Mouse (Mus musculus) frontal cortex, postnatal 36 days (tissue): ENCODE data around the gene Smtn.

Experiments
- DNase-seq, 2 experiments: peaks; one replicate each; pipeline ENCODE4 v3.0.0; 2022; ENCODE audit warnings: low spot score in 2 of 2

The Smtn gene

DNA sequence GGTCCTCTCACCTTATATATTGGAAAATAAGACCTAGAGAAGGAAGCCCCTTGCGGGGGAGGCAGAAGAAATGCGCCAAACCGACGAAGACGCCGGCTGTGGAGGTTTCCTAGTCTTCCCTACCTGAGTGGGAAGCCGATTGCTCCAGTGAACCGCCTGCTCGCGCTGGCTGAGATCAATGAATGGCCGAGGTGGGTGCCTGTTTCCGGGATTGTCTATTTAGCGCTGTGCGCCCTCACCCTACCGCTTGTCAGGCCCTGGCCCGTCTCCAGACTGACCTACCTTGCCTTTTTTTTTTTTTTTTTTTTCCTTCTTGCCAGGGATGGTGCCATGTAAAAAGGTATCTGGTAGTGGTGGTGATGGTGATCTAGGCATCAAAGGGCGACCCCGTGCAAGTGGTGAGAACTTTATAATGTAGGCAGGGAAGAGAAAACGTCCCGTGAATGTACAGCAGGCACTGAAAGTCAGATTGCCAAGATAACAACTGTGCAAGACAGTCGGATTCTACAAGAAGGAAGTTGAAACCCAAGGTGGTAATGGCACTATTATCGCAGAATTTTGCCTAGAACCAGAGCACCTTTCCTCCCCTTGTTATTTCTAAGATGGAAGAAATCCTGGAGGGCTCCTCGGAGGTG is at the start of gene Smtn:
Smtn (minus strand) TSS at position 162 of the 635 bp plus-strand sequence.
- DNase-seq: no peak

- no peak for DNase-seq
These were observed 47.7 kb upstream of the Smtn start for GRCm38 (mm10) chr11:3588036-3588672.

GRCm38 (mm10) chr11:3587350-3587749 is 46.9 kb upstream of the Smtn start:
- no peak for DNase-seq

DNA sequence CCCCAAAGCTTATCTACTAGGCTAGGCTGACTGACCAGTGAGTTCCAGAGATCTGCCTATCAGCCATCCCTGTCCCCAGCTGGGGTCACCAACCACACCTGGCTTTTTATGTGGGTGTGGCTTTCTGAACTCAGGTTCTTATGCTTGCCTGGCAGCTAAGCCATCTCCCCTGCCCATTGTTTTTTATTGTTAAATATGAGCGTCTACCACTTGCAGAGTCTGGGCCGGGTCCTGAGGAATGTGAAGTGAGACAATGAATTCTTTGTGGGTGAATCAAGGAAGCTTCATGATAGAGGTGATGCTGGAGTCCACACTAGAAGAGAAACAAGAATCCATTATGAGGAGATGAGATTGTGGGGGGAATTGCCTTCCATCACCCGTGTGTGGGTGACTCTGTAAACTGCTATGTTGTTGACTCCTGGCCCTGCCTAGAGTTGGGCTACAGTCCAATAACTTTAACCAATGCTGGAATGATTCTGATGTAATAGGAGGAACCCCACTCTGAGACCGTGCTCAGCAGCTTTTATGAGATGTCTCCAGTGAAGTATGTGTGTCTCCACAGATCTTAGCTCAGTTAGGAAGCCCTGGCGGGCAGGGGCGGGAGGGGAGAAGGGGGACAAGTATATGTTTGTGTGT is 45.7 kb upstream of the Smtn start:
- DNase-seq: no peak

GRCm38 (mm10) chr11:3583127-3583526 is 42.7 kb upstream of the Smtn start:
- no peak for DNase-seq

- no peak for DNase-seq
These were observed 41.5 kb upstream of the Smtn start for GRCm38 (mm10) chr11:3581908-3582307.

GRCm38 (mm10) chr11:3580306-3581084 is 40.1 kb upstream of the Smtn start:
- DNase-seq: no peak

DNA sequence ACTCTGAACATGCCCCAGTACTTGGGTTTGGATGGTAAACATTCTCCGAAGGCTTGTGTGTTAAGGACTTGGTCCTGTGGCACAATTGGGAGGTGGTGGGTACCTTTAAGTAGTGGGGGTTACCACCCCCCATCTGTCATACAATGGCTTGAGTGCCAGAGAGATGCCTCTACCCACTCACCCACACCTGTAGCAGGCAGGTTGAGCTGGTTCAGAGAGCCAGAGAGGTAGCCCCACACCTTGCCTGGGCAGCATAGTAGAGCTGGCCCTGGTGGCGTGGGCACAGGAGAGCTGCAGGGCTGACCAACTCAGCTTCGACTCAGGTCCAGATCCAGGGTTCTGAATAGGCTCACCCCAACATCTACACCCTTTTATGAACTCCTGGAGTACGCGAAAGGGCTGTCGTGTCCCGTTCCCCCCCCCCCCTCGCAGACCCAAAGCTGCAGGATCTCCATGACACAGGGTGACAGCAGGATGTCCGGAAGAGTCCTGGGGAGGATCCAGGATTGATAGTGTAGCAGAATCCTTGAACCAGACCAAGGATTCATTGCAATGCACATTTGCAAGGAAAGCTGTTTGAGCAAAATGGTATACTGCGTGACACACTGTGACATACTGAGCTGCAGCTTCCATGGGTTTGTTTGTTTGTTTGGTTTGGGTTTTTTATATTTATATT is 37.8 kb upstream of the Smtn start:
- DNase-seq: no peak

GRCm38 (mm10) chr11:3575238-3575637 is 34.8 kb upstream of the Smtn start:
- DNase-seq: no peak

DNA sequence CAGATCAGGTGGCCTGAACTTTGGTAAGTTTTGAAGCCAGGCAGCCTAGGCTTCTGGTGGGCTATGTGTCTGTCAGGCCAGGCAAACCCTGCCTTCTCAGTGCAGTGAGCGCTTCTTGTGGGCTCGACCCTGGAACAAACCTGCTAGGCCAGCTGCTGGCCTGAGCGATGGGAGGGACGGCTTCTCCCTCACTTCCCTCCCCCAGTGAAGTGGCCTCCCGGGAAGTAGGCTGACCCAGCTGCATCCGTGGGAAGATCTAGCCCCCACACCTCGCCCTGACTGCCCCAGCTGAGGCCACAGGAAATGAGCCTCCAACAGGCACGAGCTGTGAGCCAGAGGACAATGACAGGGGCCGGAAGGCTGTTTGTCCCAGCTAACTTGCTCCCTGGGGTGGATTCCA is 32.7 kb upstream of the Smtn start:
- DNase-seq: no peak

- no peak for DNase-seq
These were observed 31.8 kb upstream of the Smtn start for GRCm38 (mm10) chr11:3572181-3572580.

- DNase-seq: no peak
These were observed 29.9 kb upstream of the Smtn start for GRCm38 (mm10) chr11:3570321-3570720.

DNA sequence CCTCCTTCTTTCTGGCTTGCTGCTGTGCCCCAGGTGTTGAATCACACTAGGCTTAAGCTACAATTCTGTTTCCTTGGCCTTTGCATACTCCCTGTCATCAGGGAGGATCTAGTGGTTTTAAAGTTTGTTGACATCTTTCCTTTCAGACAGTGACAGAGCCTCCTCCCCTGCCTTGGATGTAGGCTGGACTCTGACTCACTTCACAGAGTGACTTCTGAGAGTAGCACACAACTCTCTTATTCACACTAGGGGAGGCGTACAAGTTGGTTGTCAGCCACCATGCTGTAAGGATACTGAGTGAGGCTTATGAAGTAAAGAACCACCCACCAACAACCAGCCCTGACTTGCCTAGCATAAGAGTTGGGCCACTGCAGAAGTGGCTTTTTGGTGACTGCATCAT is 27.5 kb upstream of the Smtn start:
- peak in 1 of 2 experiments; percentile 8 for DNase-seq

DNA sequence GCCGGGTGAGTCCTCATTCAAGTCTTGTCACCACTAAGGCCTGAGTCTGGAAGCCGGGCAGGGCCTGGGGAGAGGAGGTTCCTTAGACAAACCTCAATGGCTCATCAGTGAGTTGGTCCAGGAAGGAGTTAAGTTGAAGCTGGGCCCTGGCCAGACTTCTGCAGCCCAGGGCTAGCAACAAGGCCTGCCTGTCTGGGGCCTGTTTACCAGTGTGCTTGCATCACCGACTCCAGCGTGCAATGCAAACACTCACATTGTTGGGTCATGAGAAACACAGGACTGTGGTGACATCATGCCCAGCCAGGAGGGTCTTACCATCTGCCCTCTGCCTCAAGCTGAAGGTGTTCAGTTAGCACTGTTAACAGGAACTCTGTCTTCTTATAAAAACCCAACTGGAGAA is 25.6 kb upstream of the Smtn start:
- DNase-seq: no peak

GRCm38 (mm10) chr11:3564451-3564850 is 24.0 kb upstream of the Smtn start:
- DNase-seq: no peak

GRCm38 (mm10) chr11:3563853-3564252 is 23.4 kb upstream of the Smtn start:
- no peak for DNase-seq

- no peak for DNase-seq
These were observed 19.8 kb upstream of the Smtn start for GRCm38 (mm10) chr11:3560202-3560601.

DNA sequence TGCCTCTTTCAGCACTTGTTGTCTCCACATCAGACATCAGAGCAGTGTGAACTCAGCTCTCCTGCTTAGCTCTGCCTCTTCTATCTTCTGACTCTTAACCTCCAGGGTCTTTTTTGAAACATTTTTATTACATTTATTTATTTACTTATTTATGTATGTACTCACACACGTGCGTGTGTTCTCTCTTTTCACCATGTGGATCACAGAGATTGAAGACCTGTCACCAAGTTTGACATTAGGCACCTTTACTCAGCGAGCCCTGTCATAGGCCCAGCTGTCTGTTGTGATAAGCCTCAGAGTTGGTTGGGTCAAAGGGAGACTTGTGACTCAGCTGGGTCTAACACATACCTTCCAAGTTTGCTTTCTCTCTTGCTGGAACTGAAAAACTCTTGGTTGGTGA is 17.4 kb upstream of the Smtn start:
- DNase-seq: no peak

DNA sequence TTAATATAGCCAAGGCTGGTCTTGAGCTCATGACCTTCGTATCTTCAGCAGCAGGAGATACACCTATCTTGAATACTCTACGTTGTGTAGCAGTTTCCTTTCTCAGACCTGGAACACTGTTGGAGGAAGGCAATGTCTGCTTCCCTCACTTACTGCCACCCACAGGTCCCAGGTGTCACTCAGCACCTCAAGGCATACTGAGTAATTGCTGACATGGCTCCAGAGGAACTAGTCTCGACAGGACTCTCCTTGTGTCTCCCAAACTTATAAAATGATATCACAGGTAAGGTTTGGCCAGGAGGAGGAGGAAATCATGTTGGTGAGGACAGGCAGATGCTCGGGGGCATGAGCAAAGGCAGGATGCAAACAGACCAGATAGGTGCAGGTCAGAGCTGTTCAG is 14.6 kb upstream of the Smtn start:
- no peak for DNase-seq

DNA sequence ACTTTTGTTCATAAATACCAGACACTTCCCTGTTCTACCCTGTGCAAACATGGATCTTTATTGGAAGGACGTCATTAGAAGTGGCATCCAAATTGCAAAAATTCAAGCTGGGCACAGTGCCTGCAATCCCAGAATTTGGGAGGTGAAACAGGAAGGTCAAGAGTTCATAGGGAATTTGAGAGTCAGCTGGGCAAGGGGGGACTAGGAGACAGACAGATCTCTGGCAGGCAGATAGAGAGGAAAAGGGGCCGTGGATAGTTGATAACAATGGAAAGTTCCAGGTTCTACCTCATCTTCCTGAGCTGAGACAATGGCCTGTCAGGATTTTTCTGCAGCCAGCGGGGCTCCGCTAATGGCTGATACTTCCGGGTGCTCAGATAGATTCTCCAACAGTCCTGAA is 9.4 kb upstream of the Smtn start:
- DNase-seq: no peak

DNA sequence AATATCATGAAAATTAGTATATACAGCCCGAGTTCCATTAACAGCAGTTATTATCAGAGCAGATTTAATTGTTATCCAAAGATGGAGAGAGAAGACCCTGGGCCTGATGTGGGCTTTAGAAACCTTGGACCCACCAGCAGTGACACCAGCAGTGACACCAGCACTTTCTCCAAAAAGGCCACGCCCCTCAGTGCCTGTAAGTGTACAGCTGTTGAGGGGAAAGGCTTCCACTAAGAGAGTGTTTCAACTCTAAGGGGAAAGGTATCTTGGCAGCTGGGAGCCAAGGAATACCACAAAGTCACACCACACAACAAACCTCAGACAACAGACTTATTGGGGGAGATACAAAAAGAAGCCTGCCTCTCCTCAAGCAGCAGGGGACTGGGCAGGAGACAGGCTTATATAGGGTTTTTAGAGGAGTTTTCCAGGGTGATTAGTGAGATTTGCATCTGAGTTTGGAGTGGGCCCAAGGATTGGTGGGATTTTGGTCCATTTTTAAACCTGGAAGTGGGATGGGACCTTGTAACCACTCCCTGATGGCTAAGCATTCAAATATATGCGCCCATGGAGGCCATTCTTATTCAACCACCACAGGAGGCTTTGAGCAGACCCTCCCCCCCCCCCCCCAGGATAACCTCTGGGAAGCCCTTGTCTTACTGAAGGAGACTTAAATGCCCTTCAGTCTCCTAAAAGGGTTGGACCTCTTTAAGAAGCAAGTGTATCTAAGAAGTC is 8.3 kb upstream of the Smtn start:
- no peak for DNase-seq
